Mouse (Mus musculus): ENCODE results near the gene Csad.
"Not testable (repeated sequence)": the region's sequence is repeated elsewhere in the genome, so short reads cannot be mapped to it uniquely, and the experiment has no call there.

Csad gene

DNA sequence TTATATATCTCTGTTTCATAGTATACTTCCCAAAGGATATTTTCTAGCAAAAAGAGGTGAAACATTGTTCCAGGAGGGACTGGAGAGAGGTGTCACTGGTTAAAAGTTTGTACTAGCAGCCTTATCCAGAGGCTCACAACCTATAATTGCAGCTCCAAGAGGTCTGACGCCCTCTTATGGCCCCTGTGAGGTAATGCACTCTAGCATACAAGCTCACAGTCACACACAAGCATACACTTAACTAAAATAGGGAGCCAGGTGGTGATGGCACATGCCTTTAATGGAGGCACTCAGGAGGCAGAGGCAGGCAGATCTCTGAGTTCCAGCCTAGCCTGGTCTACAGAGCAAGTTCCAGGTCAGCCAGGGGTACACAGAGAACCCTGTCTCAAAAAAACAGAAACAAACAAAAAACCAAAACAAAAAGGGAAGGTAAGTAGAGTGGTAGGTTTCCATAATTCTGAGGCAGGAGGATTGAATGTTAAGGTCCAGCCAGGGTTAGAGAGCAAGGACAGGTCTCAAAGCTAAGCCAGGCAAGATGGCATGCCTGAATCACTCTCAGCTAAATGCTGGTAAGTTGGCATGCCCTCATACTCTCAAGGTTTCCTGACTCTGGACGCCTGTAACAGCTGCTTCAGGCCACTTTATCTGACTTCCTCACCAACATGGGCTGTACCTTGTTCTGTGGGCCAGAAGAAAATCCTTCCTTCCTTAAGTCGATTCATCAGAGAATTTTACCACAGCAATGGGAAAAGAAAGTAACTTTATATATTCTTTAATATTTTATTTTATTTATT is 40.4 kb downstream of the Csad start:
- DNase-seq (ENCODE audit: low spot score in 2 of 2): no peak

DNA sequence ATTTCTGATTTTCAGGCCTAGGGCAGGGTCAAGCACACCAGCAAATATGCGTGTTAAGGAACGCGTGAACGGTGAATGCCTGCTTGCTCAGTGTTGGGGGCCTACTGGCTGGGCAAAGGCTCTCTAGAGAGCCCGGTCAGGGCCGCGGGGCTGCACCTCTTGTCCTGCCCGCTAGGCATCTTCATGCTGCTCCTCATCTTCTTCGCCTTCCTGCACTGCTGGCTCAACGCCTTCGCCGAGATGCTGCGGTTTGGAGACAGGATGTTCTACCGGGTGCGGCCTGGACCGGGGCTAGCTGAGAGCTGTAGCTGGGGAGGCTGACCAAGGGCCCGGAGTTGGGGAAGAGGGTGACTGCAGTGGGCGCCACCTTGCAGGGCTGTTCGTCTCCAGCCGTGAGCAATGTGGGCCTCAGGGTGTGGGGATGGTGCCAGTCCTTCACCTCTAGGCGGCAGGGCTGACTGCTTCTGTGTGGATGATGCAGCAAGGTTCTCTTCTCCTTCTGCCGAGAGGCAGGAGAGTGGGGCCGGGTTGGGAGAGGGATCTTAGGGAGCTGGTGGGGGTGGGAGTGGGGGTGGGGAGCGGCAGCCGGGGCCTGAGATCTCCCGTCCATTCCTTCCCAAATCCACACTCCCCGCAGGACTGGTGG is 44.0 kb downstream of the Csad start:
- DNase-seq (ENCODE audit: low spot score in 2 of 2): no peak

GRCm38 (mm10) chr15:102156836-102157235 is 47.7 kb downstream of the Csad start:
- no peak for DNase-seq (ENCODE audit: low spot score in 2 of 2)

DNA sequence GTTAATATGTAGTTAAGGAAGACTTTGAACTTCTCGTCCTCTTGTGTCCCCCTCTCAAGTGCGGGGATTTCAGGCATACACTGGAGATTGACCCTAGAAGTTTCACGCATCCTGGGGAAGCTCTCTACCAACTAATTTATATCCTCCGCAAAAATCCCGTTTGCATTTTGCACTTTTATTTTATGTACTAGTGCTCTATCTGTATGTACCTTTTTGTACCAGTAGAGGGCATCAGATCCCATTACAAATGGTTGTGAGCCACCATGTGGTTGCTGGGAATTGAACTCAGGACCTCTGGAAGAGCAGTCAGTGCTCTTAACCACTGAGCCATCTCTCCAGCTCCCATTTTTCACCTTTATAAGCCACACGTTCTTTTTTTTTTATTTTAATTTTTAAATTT is 49.5 kb downstream of the Csad start:
- not testable (repeated sequence) for DNase-seq (ENCODE audit: low spot score in 2 of 2)

DNA sequence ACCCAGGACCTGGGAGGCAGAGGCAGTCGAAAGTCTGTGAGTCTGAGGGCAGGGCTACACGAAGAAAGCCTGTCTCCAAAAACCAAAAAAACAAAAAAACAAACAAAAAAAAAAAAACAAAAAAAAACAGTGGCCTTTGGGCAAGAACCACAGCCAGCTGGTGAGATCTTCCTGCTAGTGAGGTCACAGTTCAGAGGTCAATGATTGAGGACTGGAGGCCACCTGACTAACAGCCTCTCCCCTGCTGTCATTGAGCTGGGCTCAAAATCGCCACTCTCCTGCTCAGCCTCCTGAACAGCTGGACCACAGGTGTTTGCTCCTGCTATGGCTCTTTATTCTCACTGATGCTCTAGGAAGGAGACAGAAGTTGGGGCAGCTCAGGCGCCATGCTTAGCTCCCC is 51.9 kb downstream of the Csad start:
- no peak for DNase-seq (ENCODE audit: low spot score in 2 of 2)

DNA sequence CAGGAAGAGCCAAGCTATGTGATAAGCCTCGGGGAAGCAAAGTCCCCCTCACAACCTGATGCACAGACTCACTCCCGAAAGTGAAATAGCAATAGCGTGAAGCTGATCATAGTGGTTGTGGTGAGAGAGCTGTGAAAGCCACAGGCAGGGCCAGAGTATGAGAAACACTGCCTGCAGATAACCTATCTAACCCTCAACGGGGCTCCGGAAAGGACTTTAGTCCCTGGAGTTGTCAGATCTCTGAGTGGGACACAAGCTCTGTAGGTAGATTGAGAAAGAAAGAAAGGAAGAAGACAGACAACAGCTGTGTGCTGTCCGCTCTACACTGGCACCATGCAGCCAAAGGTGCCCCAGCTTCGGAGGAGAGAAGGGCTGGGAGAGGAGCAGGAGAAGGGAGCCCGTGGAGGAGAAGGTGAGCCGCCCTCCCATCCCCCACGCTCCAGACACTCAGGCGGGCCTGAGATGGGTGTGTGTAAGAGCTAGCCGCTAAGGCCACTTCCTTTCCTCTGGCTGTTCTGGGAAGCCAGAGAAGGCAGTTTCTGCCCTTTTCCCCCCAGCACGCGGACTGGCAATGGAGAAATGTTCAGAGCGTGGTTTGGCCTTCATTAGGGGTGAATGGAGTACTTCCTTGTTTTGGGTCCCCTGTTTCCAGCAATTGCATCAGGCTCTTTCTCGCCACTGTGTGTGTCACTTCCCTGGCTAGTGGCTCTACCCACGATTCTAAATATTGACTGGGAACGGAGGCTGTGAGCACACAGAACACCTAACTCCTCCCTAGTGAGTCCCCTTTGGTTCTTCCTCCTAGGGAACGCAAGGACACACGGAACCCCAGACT is 54.0 kb downstream of the Csad start, which contains the start of gene Soat2:
TSS of gene Soat2 (plus strand) at position 226 of the 835 bp plus-strand sequence.
- no peak for DNase-seq (ENCODE audit: low spot score in 2 of 2)

- DNase-seq (ENCODE audit: low spot score in 2 of 2): no peak
Observed at GRCm38 (mm10) chr15:102149561-102149960, 55.0 kb downstream of the Csad start.

DNA sequence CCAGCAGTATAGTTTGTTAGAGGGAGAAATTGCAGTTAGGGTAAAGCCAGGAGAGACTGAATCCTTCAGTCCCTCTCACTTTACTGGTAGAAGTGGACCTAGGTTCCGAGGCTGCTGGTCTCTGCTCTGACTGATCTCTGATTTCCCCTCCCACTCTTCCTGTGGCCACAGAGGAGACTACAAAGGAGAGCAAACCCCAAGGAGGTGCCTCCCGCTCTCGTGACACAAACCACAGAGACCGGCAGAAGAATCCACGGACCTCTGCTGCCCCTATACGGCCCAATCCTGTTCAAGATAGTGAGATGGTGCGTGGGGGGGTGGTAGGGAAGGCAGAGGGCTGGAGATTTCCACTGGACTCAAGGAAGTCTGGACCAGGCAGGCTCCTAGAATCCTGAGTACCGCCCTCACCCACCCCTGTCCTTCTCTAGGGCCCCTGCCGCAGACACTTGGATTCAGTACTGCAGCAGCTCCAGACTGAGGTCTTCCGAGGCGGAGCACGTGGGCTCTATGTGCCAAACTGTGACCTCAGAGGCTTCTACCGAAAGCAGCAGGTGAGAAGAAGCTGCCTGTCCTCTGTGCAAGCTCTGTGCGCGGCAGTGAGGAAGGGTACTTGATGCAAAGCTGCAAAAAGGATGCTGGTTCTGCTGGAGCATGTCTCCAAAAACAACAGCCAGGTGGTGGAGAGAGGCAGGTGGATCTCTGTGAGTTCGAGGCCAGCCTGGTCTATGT is 56.7 kb downstream of the Csad start:
- no peak for DNase-seq (ENCODE audit: low spot score in 2 of 2)

GRCm38 (mm10) chr15:102146882-102147281 is 57.6 kb downstream of the Csad start:
- peak; percentile 27 to 57 for DNase-seq (ENCODE audit: low spot score in 2 of 2)

DNA sequence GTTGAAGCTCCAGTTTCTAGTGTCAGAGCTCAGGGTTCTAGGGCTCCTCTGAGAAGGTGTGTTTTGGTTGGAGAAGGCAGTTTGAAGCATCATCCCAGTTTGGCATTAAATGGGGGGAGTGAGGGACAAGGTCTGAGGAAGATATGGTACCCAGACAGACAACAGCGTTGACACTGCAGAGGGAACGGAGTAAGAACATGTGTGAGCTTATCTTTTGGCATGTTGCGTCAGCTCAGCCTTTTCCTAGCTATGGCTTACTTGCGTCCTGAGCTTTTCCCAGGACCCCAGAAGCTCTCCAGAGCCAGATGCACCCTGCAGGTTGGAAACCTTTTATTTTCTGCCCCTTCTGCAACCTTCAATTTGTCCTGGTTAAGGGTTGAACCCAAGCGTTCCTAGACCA is 58.4 kb downstream of the Csad start:
- no peak for DNase-seq (ENCODE audit: low spot score in 2 of 2)

DNA sequence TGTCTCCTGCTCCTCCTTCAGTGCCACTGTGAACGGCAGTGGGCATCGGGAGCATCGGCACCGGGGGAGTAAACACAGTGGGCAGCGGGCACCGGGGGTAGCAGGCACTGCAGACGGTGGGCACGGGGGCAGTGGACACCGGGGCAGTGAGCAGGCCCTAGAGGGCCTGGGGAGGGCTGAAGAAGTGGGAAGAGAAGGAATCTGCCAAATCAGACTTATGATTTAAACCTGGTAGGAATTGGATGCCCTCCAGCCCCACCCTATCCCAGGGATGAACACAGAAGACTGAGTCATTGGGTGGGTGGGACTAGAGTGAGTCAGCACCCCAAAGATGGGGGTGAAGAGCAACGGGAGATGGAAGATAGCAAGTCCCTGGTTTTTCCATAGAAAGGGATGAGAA is 59.2 kb downstream of the Csad start:
- peak; percentile 66 to 76 for DNase-seq (ENCODE audit: low spot score in 2 of 2)

GRCm38 (mm10) chr15:102144726-102145125 is 59.8 kb downstream of the Csad start:
- DNase-seq (ENCODE audit: low spot score in 2 of 2): peak in 1 of 2 experiments; percentile 24

DNA sequence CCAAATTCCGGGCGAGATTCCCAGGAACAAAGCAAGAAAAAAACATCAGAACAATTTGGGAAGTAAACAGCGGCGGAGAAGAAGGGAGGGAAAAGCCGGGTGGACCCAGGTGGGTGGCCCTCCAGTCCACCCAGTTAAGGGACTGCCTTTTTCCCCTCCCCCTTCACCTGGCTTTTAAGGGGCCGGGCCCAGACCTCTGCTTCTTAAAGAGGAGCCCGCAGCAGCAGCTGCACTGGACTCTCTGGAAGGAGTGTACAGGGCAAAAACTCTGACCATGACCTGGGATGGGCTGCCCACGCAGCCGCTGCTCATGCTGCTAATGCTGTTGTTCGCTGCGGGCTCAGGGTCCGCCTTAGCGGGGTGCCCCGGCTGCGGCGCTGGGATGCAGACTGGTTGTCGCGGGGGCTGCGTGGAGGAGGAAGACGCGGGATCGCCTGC is 60.2 kb downstream of the Csad start, which contains the start of gene Igfbp6:
TSS of gene Igfbp6 (plus strand) at position 89 of the 438 bp plus-strand sequence.
- DNase-seq (ENCODE audit: low spot score in 2 of 2): peak in 1 of 2 experiments; percentile 29

DNA sequence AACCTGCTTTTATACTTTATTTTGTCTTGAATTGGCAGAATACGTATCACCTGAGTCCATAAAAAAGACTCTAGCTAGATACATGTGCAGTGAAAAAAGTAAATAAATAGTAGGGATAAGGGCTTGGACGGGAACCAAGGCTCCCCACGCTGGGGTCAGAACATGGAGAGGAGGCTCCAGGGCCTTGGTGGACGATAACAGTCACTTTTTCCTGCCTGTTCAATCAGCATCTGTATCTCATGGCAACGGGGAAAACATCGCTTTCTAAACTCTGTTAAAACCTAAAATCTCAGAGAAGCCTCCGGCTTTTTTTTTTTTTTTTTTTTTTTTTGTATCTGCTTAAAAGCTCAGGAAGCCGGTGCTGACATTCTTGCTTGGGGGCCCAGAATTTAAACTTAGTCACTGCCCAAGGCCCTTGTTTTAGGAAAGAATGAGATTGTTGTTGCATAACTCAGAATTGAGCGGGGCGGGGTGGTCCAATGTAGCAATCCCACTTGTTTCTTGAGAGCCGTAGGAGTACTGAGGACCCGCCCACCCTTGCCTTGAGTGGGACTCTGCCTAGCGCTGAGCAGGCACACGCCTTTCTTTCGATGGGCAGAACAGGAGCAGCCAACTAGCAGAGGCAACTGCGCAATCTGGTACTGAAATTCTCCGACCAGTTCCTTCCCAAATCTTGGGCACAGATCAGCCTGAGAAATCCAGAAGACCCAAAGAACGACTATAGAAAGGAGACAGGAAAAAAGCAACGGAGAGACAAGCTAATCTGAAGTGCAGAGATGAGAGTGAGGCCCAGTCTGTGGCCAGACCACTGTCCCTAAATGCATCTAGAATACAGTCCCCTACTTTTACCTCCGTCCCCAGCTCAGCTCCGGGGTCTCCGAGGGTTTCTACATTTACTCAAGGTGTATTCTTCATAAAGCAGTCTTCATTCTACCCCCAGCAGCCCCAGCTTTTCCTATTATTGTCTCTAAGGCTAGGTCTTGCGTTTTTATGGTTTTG is 61.3 kb downstream of the Csad start:
- DNase-seq (ENCODE audit: low spot score in 2 of 2): peak; percentile 37 to 52

DNA sequence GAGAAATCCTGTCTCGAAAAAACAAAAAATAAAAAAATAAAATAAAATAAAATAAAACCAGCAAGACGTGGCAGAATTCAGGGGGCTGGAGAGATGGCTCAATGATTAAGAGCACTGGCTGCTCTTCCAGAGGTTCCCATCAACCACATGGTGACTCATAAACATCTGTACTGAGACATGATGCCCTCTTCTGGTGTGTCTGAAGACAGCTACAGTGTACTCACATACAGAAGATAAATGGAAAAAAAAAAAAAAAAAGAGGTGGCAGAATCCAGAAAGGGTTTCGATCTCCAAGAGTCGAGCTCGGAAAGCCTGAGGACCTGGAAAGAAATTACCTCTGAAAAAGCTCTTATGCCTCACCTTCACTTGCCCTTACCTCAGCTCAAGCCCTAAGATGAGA is 63.4 kb downstream of the Csad start:
- DNase-seq (ENCODE audit: low spot score in 2 of 2): no peak

- peak; percentile 99 for DNase-seq (ENCODE audit: low spot score in 2 of 2)
Observed at GRCm38 (mm10) chr15:102136129-102136758, 68.3 kb downstream of the Csad start, which contains the start of gene Spryd3. Gene Spryd3 (minus strand): TSS chr15:102136234.

- no peak for DNase-seq (ENCODE audit: low spot score in 2 of 2)
Observed at GRCm38 (mm10) chr15:102135522-102136128, 68.9 kb downstream of the Csad start.

- no peak for DNase-seq (ENCODE audit: low spot score in 2 of 2)
Observed at GRCm38 (mm10) chr15:102134709-102135108, 69.8 kb downstream of the Csad start.

GRCm38 (mm10) chr15:102133314-102133713 is 71.2 kb downstream of the Csad start:
- DNase-seq (ENCODE audit: low spot score in 2 of 2): no peak

Data from frontal cortex, postnatal 36 days (tissue).